Mouse (Mus musculus) hindbrain, embryonic 10.5 days (tissue): ENCODE data around the gene Ssbp2. TPM values are rescaled to one million over a fixed set of nuclear protein-coding genes. Genes with fewer than 3 reads are reported as not detected.

Experiments
- DNase-seq: peaks from one replicate; pipeline ENCODE4 v3.0.0-alpha.2; 2017; ENCODE audit warnings: low spot score
- H3K27ac ChIP-seq: fragments of 300-500 bp; sonication (generic); 2 replicates; pipeline ENCODE4 v1.5.1; 2016; ENCODE audit warnings: mild to moderate bottlenecking, moderate library complexity
- H3K27me3 ChIP-seq: fragments of 300-500 bp; sonication (generic); 2 replicates; pipeline ENCODE4 v1.6.1; 2016; ENCODE audit warnings: mild to moderate bottlenecking; ENCODE audit not compliant: poor library complexity, insufficient read depth, severe bottlenecking
- H3K36me3 ChIP-seq: fragments of 300-500 bp; sonication (generic); 2 replicates; pipeline ENCODE4 v1.6.1; 2016; ENCODE audit warnings: mild to moderate bottlenecking, moderate library complexity
- H3K4me1 ChIP-seq: fragments of 300-500 bp; sonication (generic); replicated peaks from 2 replicates; pipeline ENCODE4 v1.6.1; 2016; ENCODE audit warnings: mild to moderate bottlenecking
- H3K4me3 ChIP-seq: fragments of 300-500 bp; sonication (generic); 2 replicates; pipeline ENCODE4 v1.5.1; 2016; ENCODE audit warnings: mild to moderate bottlenecking, moderate library complexity
- H3K9me3 ChIP-seq: fragments of 300-500 bp; sonication (generic); 2 replicates; pipeline ENCODE4 v1.6.1; 2016; ENCODE audit warnings: mild to moderate bottlenecking, moderate library complexity
- WGBS: fragments of 180-500 bp; shearing (Covaris S2); methylation state at CpG from one replicate; pipeline ENCODE4 v1.1.7; 2016; 5-methylcytosine and 5-hydroxymethylcytosine counted together
- polyA plus RNA-seq: library from polyadenylated mRNA; unstranded; fragments of >200 nt; fragmentation: Nextera tagmentation; extraction: Ambion mirVana; gene quantifications from 2 replicates; pipeline ENCODE4 v1.2.1, GENCODE M21; 2016

The Ssbp2 gene
- 135 and 137 TPM in 2 replicates for polyA plus RNA-seq

- DNase-seq: no peak
- WGBS: 7% methylated on average over 29 of the region's 29 CpGs
Observed at GRCm38 (mm10) chr13:91459896-91460620, at the start of gene Ssbp2. Gene Ssbp2 (plus strand): TSS chr13:91460283.

GRCm38 (mm10) chr13:91413752-91414503, 46.2 kb upstream of the Ssbp2 start:
- no peaks in the 10 kb centered on the region for H3K4me1 ChIP-seq
- no peaks in the 10 kb centered on the region for H3K36me3 ChIP-seq
- 88% methylated on average over 5 of the region's 5 CpGs for WGBS
- DNase-seq: no peak
- H3K4me3 ChIP-seq: no peak overlapping the region
- no peaks in the 10 kb centered on the region for H3K9me3 ChIP-seq
- no peaks in the 10 kb centered on the region for H3K27me3 ChIP-seq
- H3K27ac ChIP-seq: no peak overlapping the region

More at GRCm38 (mm10) chr13:91459896-91460620, at the start of gene Ssbp2:
- H3K4me3 ChIP-seq: peak within 1 kb of the TSS; percentile 97
- peaks cover 39% of the 10 kb centered on the region for H3K4me1 ChIP-seq
- no peaks in the 10 kb centered on the region for H3K36me3 ChIP-seq
- H3K27me3 ChIP-seq: no peaks in the 10 kb centered on the region
- H3K27ac ChIP-seq: peak within 1 kb of the TSS; percentile 97
- no peaks in the 10 kb centered on the region for H3K9me3 ChIP-seq

- DNase-seq: no peak
- Histone ChIP-seq H3K27ac (no peak overlapping the region), H3K36me3 (no peaks in the 10 kb centered on the region), H3K4me1 (no peaks in the 10 kb centered on the region), H3K27me3 (no peaks in the 10 kb centered on the region), H3K9me3 (no peaks in the 10 kb centered on the region), H3K4me3 (no peak overlapping the region)
- 84% methylated on average over 4 of the region's 4 CpGs for WGBS
Observed at GRCm38 (mm10) chr13:91415896-91416295, 44.2 kb upstream of the Ssbp2 start.

GRCm38 (mm10) chr13:91416698-91417097, 43.4 kb upstream of the Ssbp2 start:
- H3K27ac ChIP-seq: no peak overlapping the region
- WGBS: 88% methylated on average over 2 of the region's 2 CpGs
- H3K36me3 ChIP-seq: no peaks in the 10 kb centered on the region
- H3K4me3 ChIP-seq: no peak overlapping the region
- peaks cover 7% of the 10 kb centered on the region for H3K4me1 ChIP-seq
- H3K27me3 ChIP-seq: no peaks in the 10 kb centered on the region
- no peak for DNase-seq
- no peaks in the 10 kb centered on the region for H3K9me3 ChIP-seq

GRCm38 (mm10) chr13:91421387-91421949, 38.6 kb upstream of the Ssbp2 start:
- H3K36me3 ChIP-seq: no peaks in the 10 kb centered on the region
- no peak overlapping the region for H3K27ac ChIP-seq
- no peak overlapping the region for H3K4me3 ChIP-seq
- H3K27me3 ChIP-seq: no peaks in the 10 kb centered on the region
- DNase-seq: peak; percentile 53
- peaks cover 15% of the 10 kb centered on the region for H3K4me1 ChIP-seq
- 41% methylated on average over 9 of the region's 9 CpGs for WGBS
- H3K9me3 ChIP-seq: no peaks in the 10 kb centered on the region

GRCm38 (mm10) chr13:91430867-91431266, 29.2 kb upstream of the Ssbp2 start:
- Histone ChIP-seq H3K36me3 (no peaks in the 10 kb centered on the region), H3K4me3 (no peak overlapping the region), H3K9me3 (no peaks in the 10 kb centered on the region), H3K27me3 (no peaks in the 10 kb centered on the region), H3K27ac (no peak overlapping the region), H3K4me1 (peaks cover 22% of the 10 kb centered on the region)
- no peak for DNase-seq
- WGBS: 76% methylated on average over 5 of the region's 5 CpGs

GRCm38 (mm10) chr13:91431392-91432355, 28.4 kb upstream of the Ssbp2 start:
- DNase-seq: peak; percentile 7
- Histone ChIP-seq H3K36me3 (no peaks in the 10 kb centered on the region), H3K27ac (no peak overlapping the region), H3K9me3 (no peaks in the 10 kb centered on the region), H3K4me1 (peaks cover 19% of the 10 kb centered on the region; the same call in 1 of the 2 replicates), H3K27me3 (no peaks in the 10 kb centered on the region), H3K4me3 (no peak overlapping the region)
- WGBS: 68% methylated on average over 12 of the region's 12 CpGs

DNA sequence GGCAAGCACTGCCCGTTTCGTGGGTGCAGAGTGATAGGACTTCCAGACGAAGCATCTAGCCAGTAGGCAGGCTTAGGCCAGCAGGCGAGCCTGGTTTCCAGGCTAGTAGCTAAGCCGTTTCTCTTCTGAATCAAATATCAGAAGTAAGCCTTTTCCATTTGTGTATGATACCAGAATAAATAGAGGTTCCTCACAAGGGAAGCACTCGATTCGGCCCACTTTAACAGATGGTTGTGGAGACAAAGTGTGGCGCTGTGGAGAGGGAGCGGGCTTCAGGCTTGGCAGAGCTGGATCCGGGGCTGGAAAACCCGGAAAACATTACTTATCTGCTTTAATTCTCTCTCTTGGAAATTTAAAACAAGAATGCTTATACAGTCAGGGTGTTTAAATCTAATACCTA, 27.1 kb upstream of the Ssbp2 start:
- H3K9me3 ChIP-seq: no peaks in the 10 kb centered on the region
- H3K27ac ChIP-seq: no peak overlapping the region
- no peak overlapping the region for H3K4me3 ChIP-seq
- no peak for DNase-seq
- 86% methylated on average over 11 of the region's 11 CpGs for WGBS
- peaks cover 19% of the 10 kb centered on the region; the same call in 1 of the 2 replicates for H3K4me1 ChIP-seq
- no peaks in the 10 kb centered on the region for H3K27me3 ChIP-seq
- no peaks in the 10 kb centered on the region for H3K36me3 ChIP-seq

DNA sequence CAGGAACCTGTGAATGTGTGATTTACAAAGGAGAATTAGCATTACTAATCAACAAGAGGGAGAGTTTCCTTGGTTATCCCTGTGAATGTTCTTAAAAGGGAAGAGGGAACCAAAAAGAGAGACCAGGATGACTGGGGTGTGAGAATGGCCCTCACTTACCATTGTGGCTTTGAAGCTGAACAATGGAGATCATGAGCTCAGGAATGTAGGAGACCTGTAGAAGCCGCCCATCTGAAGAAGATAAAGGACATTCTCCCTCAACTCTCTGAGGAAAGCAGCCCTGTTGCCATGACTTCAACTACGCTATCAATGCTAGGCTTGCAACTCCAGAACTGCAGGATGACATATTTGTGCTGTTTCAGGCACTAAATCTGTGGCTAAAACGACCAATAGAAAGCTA, 22.2 kb upstream of the Ssbp2 start:
- Histone ChIP-seq H3K27ac (no peak overlapping the region), H3K4me1 (peaks cover 5% of the 10 kb centered on the region; the same call in 1 of the 2 replicates), H3K27me3 (no peaks in the 10 kb centered on the region), H3K36me3 (no peaks in the 10 kb centered on the region), H3K9me3 (no peaks in the 10 kb centered on the region), H3K4me3 (no peak overlapping the region)
- 61% methylated on average over 3 of the region's 3 CpGs for WGBS
- no peak for DNase-seq

- WGBS: 95% methylated on average over 5 of the region's 5 CpGs
- no peak overlapping the region for H3K27ac ChIP-seq
- no peak for DNase-seq
- H3K4me3 ChIP-seq: no peak overlapping the region
- H3K27me3 ChIP-seq: no peaks in the 10 kb centered on the region
- H3K9me3 ChIP-seq: no peaks in the 10 kb centered on the region
- H3K36me3 ChIP-seq: no peaks in the 10 kb centered on the region
- peaks cover 10% of the 10 kb centered on the region for H3K4me1 ChIP-seq
Observed at GRCm38 (mm10) chr13:91441476-91441875, 18.6 kb upstream of the Ssbp2 start.

DNA sequence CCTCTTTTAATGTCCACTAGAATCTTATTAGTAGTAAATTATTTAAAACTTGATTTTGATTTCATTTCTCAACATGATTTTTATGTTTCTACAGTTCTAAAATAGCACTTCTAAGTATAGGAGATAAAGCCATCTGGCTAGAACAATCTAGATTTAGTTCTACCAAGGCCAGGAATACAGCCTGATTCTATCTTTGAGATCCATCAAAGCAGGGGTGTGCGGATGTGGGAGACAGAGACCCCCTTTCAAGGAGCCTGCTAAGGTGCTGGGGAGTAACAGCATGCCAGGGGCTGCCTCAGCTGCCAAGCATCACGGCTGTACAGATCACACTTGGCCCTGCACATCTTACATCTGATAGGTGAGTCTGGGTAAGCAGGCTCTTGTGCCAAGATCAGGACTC, 13.4 kb upstream of the Ssbp2 start:
- WGBS: 87% methylated on average over 2 of the region's 2 CpGs
- Histone ChIP-seq H3K27ac (no peak overlapping the region), H3K9me3 (no peaks in the 10 kb centered on the region), H3K4me1 (peaks cover 15% of the 10 kb centered on the region), H3K36me3 (no peaks in the 10 kb centered on the region), H3K27me3 (no peaks in the 10 kb centered on the region), H3K4me3 (no peak overlapping the region)
- no peak for DNase-seq

- Histone ChIP-seq H3K9me3 (no peaks in the 10 kb centered on the region), H3K36me3 (no peaks in the 10 kb centered on the region), H3K4me3 (no peak overlapping the region), H3K27ac (no peak overlapping the region), H3K4me1 (peaks cover 10% of the 10 kb centered on the region; the same call in 1 of the 2 replicates), H3K27me3 (no peaks in the 10 kb centered on the region)
- no peak for DNase-seq
- 86% methylated on average over 5 of the region's 5 CpGs for WGBS
Observed at GRCm38 (mm10) chr13:91448936-91449335, 11.1 kb upstream of the Ssbp2 start.
